13 mouse cellular contexts compared by ENCODE assay signal in the genomic region with DNA sequence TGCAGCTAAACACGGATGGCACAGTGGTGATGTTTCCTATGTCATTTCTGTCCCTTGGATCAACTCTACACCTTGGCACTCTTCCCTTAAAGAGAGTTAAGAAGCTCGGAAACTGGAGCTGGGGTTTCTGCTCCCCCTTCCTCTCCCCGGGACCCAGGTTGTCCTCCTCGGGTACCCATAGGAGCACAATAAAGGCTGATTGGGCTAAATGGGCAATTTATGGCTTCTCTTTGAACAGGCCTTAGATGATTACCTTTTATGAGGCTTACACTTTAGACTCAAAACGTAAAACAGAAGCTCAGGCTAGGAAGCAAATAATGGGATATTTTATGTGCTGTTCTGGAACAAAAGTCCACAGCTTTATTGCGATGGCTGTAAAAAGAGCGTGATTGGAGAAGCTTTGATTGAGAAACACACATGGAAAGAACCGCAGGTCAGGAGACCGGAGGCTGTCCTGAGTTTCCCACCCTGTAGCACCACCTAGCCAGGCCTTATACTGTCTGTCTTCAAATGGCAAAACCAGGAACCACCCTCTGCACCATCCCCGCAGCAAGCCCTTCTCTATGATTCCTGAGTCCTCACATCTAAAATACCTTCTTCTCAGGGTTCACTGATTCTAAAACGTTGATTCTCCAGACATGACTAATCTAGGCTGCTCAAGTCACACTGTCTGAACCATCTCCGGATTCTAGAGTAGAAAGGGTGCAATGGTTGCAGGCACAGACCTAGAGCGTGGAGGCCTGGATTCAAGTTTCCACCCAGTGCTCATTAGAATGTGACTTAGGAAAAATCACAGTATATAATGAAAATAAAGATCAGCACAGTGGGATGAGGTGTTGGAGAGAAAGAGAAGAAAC.
A peak's percentile ranks its signal among the peaks of the same experiment; 100 is the strongest.
DNase-seq lines count a peak whose midpoint lies in the region; ATAC-seq and TF ChIP-seq lines count a peak whose summit lies in the region.
"Had no signal": no experiment of that assay in that cellular context is flagged by ENCODE, and none has a peak within 500 bp of the region (broad histone marks: within the 10 kb centered on the region; RNA-seq: fewer than 3 reads in every experiment).

No protein-coding gene starts in this region.

- H3K9me3 ChIP-seq in midbrain, embryonic 11.5 days (ENCODE audit: control insufficient read depth, low read length): no peaks in the 10 kb centered on the region
- no peaks in the 10 kb centered on the region for H3K9me3 ChIP-seq in midbrain, embryonic 10.5 days (replicated peaks)
- H3K9me3 ChIP-seq in neural tube, embryonic 15.5 days (replicated peaks): no peaks in the 10 kb centered on the region
- no peaks in the 10 kb centered on the region for H3K9me3 ChIP-seq in intestine, embryonic 15.5 days
- H3K9me3 ChIP-seq: forebrain, embryonic 10.5 days; heart, embryonic 10.5 days; heart, embryonic 13.5 days had no signal

- peaks cover 6% of the 10 kb centered on the region for H3K4me1 ChIP-seq in midbrain, embryonic 11.5 days (ENCODE audit: control insufficient read depth, insufficient read depth, low read length)
- peaks cover 27% of the 10 kb centered on the region for H3K4me1 ChIP-seq in midbrain, embryonic 10.5 days
- peaks cover 10% of the 10 kb centered on the region for H3K4me1 ChIP-seq in neural tube, embryonic 15.5 days
- peaks cover 9% of the 10 kb centered on the region; the same call in 1 of the 2 replicates for H3K4me1 ChIP-seq in intestine, embryonic 15.5 days (replicated peaks)
- no peaks in the 10 kb centered on the region; the same call in 1 of the 2 replicates for H3K4me1 ChIP-seq in small intestine, adult 2 months (ENCODE audit: control insufficient read depth, insufficient read depth, insufficient read length, low read length)
- H3K4me1 ChIP-seq: heart, embryonic 13.5 days had no signal

- no peak overlapping the region for H3K27ac ChIP-seq in midbrain, embryonic 11.5 days (ENCODE audit: low read depth, low read length)
- H3K27ac ChIP-seq in midbrain, embryonic 10.5 days (replicated peaks): no peak overlapping the region
- H3K27ac ChIP-seq in neural tube, embryonic 15.5 days (replicated peaks): no peak overlapping the region
- H3K27ac ChIP-seq in intestine, embryonic 15.5 days: peak overlapping the region; percentile 86
- peak overlapping the region; percentile 83 for H3K27ac ChIP-seq in small intestine, adult 2 months (ENCODE audit: insufficient read depth, low read depth, low read length)
- H3K27ac ChIP-seq: forebrain, embryonic 10.5 days; heart, adult 2 months; heart, embryonic 10.5 days; heart, embryonic 13.5 days; hindbrain, embryonic 14.5 days had no signal

- H3K4me2 ChIP-seq in midbrain, embryonic 11.5 days: no peak overlapping the region
- H3K4me2 ChIP-seq in neural tube, embryonic 15.5 days: no peak overlapping the region
- H3K4me2 ChIP-seq in intestine, embryonic 15.5 days (replicated peaks): no peak overlapping the region; the same call in 1 of the 2 replicates
- H3K4me2 ChIP-seq: heart, embryonic 13.5 days; hindbrain, embryonic 14.5 days had no signal

- peaks cover 17% of the 10 kb centered on the region for H3K27me3 ChIP-seq in midbrain, embryonic 11.5 days (ENCODE audit: control insufficient read depth, insufficient read depth, low read length)
- peaks cover 50% of the 10 kb centered on the region for H3K27me3 ChIP-seq in midbrain, embryonic 10.5 days (ENCODE audit: low read depth, poor library complexity, severe bottlenecking)
- H3K27me3 ChIP-seq in neural tube, embryonic 15.5 days (replicated peaks): peaks cover 24% of the 10 kb centered on the region
- peaks cover 5% of the 10 kb centered on the region; the same call in 1 of the 2 replicates for H3K27me3 ChIP-seq in intestine, embryonic 15.5 days (replicated peaks)
- H3K27me3 ChIP-seq in small intestine, adult 2 months (ENCODE audit: control insufficient read depth, insufficient read depth, low read length): no peaks in the 10 kb centered on the region

- no peak for TF ChIP-seq POLR2A in small intestine, adult 2 months (IDR thresholded peaks at IDR 0.05; ENCODE audit: low read depth, low read length)

- H3K36me3 ChIP-seq in midbrain, embryonic 11.5 days (ENCODE audit: control insufficient read depth, insufficient read depth, low read length): no peaks in the 10 kb centered on the region
- no peaks in the 10 kb centered on the region for H3K36me3 ChIP-seq in midbrain, embryonic 10.5 days
- no peaks in the 10 kb centered on the region for H3K36me3 ChIP-seq in neural tube, embryonic 15.5 days
- H3K36me3 ChIP-seq in intestine, embryonic 15.5 days: no peaks in the 10 kb centered on the region
- H3K36me3 ChIP-seq in small intestine, adult 2 months (ENCODE audit: control insufficient read depth, insufficient read depth, low read length): no peaks in the 10 kb centered on the region
- H3K36me3 ChIP-seq: forebrain, embryonic 10.5 days; heart, embryonic 10.5 days; heart, embryonic 13.5 days had no signal

- no peak for DNase-seq in midbrain, embryonic 11.5 days (ENCODE audit: low spot score, missing footprints)
- no peak for DNase-seq in midbrain, embryonic 10.5 days (ENCODE audit: low spot score)
- DNase-seq in neural tube, embryonic 10.5 days (ENCODE audit: extremely low spot score, low spot score): no peak
- no peak for DNase-seq in urinary bladder, postnatal 36 days (ENCODE audit: low spot score in 2 of 2)
- no peak for DNase-seq in testis, postnatal 10 days (ENCODE audit: low spot score)

- no peak overlapping the region for H3K4me3 ChIP-seq in midbrain, embryonic 11.5 days (ENCODE audit: low read depth, low read length)
- no peak overlapping the region for H3K4me3 ChIP-seq in midbrain, embryonic 10.5 days
- H3K4me3 ChIP-seq in neural tube, embryonic 15.5 days (replicated peaks): no peak overlapping the region
- H3K4me3 ChIP-seq in intestine, embryonic 15.5 days (replicated peaks): no peak overlapping the region
- H3K4me3 ChIP-seq in small intestine, adult 2 months (ENCODE audit: low read depth, low read length): no peak overlapping the region
- H3K4me3 ChIP-seq: forebrain, embryonic 10.5 days; heart, adult 2 months; heart, embryonic 10.5 days; heart, embryonic 13.5 days had no signal

- no peak overlapping the region for H3K9ac ChIP-seq in midbrain, embryonic 11.5 days (ENCODE audit: low read length)
- H3K9ac ChIP-seq in neural tube, embryonic 15.5 days (replicated peaks): no peak overlapping the region
- H3K9ac ChIP-seq in intestine, embryonic 15.5 days: no peak overlapping the region
- H3K9ac ChIP-seq: heart, embryonic 13.5 days; hindbrain, embryonic 14.5 days had no signal

- 73% methylated on average over 13 of the region's 13 CpGs for WGBS in midbrain, embryonic 11.5 days
- WGBS in midbrain, embryonic 10.5 days: 77% methylated on average over 13 of the region's 13 CpGs
- WGBS in neural tube, embryonic 15.5 days: 25% methylated on average over 13 of the region's 13 CpGs
- 41% methylated on average over 13 of the region's 13 CpGs for WGBS in intestine, embryonic 15.5 days
- 22% methylated on average over 13 of the region's 13 CpGs for WGBS in small intestine, adult 2 months

- no peak for TF ChIP-seq CTCF in small intestine, adult 2 months (IDR thresholded peaks at IDR 0.05; ENCODE audit: extremely low read depth, insufficient read length, insufficient replicate concordance, low read depth, low read length)

- ATAC-seq in midbrain, embryonic 11.5 days (ENCODE audit: low FRiP score): 0 out of 2 replicates have a peak, but pooled peaks have one; percentile 3
- ATAC-seq in neural tube, embryonic 15.5 days (ENCODE audit: low FRiP score): 0 out of 2 replicates have a peak, but pooled peaks have one; percentile 5
- peak; percentile 88 for ATAC-seq in intestine, embryonic 15.5 days

Comparison
In these comparisons a context has a peak if more than half of its experiments do, and no peak if none do; other contexts are left out.
1. ATAC-seq: peak in every context shown above with its lines; median percentile 88 in intestine, embryonic 15.5 days; 5 in neural tube, embryonic 15.5 days; 3 in midbrain, embryonic 11.5 days.
2. H3K27ac ChIP-seq: peak in intestine, embryonic 15.5 days (single experiment) and small intestine, adult 2 months (single experiment); none in midbrain, embryonic 11.5 days (single experiment), midbrain, embryonic 10.5 days (single experiment) and neural tube, embryonic 15.5 days (single experiment).